Mouse (Mus musculus): ENCODE data around the gene Spata46.

DNA sequence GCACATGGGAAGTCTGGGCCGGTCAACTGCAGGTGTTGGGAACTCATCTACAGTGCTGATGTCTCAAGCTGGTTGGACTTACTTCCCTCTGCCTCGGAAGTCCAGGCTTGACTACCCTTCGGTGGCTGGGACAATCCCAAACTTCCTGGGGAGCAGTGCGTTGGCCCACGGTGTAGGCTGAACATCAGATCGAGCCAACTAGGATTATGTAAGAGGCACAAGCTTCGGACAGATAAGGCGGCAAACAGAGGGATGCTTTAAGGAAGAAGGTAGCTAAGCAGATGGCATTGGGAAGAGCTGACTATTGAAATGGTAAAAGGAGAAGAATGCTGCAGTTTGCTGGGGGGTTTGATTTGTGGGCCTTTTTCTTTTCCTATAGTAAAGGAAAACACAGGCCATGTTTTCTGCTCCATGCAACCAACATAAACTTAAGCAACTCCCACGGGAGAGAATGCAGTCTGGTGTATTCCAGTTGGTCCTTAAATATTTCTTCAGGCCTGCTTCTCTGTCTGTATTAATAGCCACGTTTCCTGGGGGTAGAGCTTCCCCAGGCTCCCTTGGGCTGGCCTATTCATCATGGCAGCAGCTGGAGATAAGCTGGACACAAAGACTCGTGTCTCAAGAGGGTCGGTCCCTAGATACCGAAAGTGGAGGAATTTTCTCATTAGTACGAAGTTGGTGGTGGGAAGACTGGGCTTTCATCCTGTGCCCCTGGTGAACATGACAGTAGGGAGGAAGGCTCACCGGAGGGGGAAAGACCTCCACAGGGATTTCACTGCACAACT is 13.6 kb upstream of the Spata46 start:
- TF ChIP-seq CTCF (conservative IDR thresholded peaks at IDR 0.05; ENCODE audit: low read length) (no peak), NANOG (IDR thresholded peaks at IDR 0.05; ENCODE audit: borderline replicate concordance, low read length) (no peak)
